Mouse (Mus musculus) kidney, adult 8-10 months (tissue): Measurements from ENCODE around the gene Dnah7c.
"Not testable (repeated sequence)": the region's sequence is repeated elsewhere in the genome, so short reads cannot be mapped to it uniquely, and the experiment has no call there.

Source experiments
- DNase-seq, 2 experiments: peaks; one replicate each; pipeline ENCODE4 v3.0.0; 2022

The Dnah7c gene

DNA sequence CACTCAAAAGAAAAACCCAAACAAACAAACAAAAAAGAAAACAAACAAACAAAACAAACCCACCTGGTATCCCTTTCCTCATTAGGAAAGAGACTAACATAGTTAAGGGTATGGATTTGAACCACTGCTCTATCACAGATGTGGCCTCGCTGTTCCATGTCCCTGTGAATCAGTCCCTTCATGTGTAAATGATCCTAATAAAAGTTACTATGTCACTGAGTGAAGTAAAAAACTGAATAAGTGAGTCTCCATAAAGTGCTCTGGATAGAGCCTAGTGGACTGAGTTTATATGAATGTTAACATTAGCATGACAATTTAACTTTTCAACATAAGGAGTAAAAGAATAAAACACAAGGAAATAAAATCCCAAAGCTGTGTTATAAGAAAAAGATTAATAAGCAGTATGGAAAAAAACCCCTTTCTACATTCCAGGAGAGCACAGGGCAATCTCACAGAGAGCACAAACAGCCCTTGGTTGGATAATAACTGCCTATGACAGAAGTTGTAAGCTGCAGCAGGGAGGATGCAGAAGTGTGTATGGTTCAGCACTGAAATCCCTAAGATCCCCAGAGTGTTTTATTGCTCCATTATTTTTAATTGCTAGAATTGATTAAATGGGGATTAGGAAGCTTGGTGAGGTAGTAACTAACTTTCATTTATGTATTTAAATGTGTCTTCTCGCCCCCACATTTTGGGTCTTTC is 308.2 kb downstream of the Dnah7c start:
- not testable (repeated sequence) for DNase-seq

- DNase-seq, result not testable (repeated sequence)
These were observed 309.1 kb downstream of the Dnah7c start for GRCm38 (mm10) chr1:46734455-46734854.

GRCm38 (mm10) chr1:46764600-46764999 is 339.2 kb downstream of the Dnah7c start:
- not testable (repeated sequence) for DNase-seq

DNA sequence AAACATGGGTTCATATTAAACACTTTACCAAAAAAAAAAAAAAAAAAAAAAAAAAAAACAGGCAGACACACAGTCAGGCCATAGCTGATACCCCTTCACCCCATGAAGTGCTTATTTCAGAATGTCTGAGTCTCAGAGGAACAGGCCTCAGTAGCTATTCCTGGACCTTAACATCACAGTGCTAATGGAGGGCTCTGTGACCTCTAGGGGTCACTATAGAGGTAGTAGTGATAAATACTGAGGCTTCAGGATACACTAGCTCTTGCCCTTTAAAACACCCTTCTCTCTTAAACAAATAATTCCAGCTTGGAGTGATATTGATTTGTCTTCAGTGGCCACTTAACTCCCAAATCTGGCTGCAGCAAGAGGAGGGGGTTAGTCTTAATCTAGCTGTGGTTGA is 343.9 kb downstream of the Dnah7c start:
- DNase-seq, result not testable (repeated sequence)

GRCm38 (mm10) chr1:46770077-46770695 is 344.8 kb downstream of the Dnah7c start:
- not testable (repeated sequence) for DNase-seq

- not testable (repeated sequence) for DNase-seq
These were observed 356.8 kb downstream of the Dnah7c start for GRCm38 (mm10) chr1:46782227-46782626.

GRCm38 (mm10) chr1:46805074-46805473 is 379.7 kb downstream of the Dnah7c start:
- DNase-seq, result no peak

- not testable (repeated sequence) for DNase-seq
These were observed 383.2 kb downstream of the Dnah7c start for GRCm38 (mm10) chr1:46808630-46809029.

GRCm38 (mm10) chr1:46817934-46818333 is 392.5 kb downstream of the Dnah7c start:
- DNase-seq, result no peak

DNA sequence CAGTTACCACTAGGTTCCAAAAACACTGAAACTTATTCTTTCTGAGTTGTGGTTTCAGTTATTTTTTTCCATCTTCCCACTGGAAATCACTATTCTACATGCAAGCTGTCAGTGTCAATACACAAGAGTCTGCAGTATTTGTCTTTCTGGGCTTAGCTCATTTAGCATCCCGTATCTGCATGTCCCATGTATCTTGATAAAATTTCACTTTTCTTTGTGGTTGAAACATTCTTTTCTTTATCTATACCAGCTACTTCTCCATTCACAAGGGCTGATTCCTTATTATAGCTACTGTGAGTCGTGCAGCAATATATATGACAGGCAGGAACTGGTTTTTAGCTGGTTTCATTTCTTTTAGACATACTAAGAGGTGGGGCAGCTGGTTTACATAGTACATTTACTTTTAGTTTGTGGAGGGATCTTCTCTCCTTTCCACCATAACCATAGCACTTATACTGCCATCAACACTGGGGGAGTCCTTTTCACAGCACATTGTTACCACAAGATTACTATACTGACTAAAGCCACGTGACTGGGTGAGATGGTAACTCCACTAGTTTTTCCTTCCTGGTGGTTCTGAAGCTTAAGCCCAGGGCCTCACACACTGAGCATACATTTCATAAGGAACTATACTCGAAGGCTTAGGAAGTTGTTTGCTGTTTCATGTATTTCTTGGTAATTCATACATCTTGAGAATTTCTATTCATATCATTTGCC is 397.0 kb downstream of the Dnah7c start:
- DNase-seq, result no peak

DNA sequence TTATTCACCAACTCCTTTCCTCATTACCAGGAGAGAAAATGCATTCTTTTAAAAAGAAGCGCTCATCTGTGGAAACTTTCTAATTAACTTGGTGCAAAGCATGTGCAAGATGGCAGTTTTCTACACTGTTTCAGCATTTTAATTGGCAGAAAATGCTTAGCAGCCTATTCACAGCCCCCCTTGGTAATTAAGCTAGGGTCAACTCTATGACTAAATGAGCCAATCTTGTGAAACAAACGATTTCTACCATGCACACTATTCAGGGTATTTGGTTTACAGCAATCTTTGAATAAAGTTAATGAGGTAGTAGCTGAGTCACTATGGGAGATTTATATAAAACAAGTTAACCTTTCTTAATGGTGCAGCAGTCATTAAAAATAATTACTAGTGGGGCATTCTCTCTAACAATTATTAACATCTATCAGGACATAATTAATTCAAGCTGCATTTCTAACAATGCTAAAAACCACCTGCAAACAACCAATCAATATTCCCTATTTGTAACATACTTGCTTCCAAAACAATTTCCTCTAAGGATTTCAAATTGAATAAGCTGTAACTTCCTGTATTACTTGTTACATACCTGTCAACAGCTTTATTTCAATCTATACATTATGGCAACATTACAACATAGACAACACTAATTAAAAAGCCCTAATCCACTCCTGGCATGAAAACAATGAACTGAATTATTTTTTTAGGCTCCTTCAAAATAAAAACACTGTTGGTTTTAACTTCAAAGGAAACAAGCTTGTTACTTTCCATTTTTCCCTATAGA is 404.9 kb downstream of the Dnah7c start:
- peak in 1 of 2 experiments; percentile 3 for DNase-seq

DNA sequence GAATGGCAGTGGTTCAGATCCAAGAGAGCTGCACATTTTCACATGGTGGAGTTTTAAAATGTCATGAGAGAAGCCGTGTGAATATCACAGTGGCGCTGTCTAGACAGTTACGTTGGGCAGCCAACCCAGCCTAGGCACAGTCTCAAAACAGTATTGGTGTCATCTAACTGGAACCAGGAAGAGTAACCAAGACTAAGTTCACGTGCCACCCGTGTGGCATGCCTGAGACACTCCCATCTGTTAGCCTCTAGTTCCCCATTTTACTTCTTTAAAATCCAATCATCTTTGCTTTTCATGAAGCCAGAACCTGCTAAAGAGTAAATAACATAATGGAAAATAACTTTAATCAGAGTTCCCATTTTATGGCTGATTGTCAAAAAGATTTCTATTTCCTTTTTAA is 406.5 kb downstream of the Dnah7c start:
- no peak for DNase-seq

DNA sequence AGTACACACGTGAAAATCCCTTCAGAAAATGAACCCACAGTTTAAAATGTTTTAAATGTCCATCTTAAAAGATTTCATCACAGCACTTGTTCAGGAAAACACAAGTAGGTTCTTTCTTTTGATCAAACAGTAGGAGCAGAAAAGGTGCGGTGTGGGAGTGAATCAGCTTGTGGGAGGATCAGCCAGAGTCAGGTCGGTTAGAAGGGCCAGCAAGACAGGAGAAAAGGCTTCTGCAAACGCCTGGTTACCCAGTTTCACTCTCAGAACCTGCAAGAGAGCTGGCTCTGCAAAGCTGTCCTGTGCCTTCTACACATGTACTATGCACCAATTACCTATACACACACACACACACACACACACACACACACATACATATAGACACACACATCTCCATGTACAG is 418.0 kb downstream of the Dnah7c start:
- no peak for DNase-seq

- DNase-seq, result no peak
These were observed 418.9 kb downstream of the Dnah7c start for GRCm38 (mm10) chr1:46844281-46844680.

DNA sequence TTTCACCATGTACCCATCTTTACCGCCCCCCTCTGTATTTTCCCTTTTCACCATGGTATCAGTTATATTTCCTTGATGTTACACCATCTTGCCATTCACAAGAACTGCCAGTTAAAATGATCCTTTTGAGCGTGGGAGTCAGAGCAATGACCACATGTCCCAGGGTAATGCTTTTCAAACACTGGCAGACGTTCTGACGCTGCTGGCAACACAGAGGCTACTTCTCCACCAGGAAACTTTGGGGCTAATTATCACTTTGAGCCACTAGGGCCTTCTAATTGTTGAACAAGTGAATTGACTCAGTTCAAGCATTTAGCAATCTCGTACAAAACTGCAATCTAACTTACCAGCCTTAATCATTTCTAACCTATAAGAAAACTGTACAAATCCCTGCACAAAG is 419.8 kb downstream of the Dnah7c start:
- DNase-seq, result no peak

DNA sequence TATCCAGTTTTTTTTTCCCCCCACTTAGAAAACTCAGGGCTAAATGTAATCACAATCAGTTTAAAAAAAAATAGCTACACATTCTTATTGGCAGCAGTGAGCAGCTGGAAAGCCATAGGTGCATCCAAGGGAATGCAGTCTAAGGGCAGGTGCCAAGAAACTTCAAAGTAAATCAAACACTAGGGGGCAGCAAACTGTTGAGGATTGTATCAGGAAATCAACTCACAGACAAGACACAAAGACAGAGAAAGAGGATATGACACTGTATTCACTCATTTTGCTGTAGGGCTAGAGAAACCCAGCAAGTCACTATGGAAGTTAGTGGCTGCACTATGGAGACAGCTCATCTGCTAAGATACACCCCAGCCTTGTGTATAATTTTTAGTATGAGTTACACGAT is 424.4 kb downstream of the Dnah7c start:
- peak; percentile 73 to 76 for DNase-seq

- DNase-seq, result no peak
These were observed 426.2 kb downstream of the Dnah7c start for GRCm38 (mm10) chr1:46851586-46851985.

GRCm38 (mm10) chr1:46852216-46852599 is 426.8 kb downstream of the Dnah7c start:
- no peak for DNase-seq

GRCm38 (mm10) chr1:46852600-46853272 is 427.3 kb downstream of the Dnah7c start:
- peak; percentile 42 to 46 for DNase-seq

GRCm38 (mm10) chr1:46853317-46854035 is 428.1 kb downstream of the Dnah7c start:
- DNase-seq, result peak; percentile 93 to 98

GRCm38 (mm10) chr1:46854036-46854900 is 428.9 kb downstream of the Dnah7c start:
- DNase-seq, result peak; percentile 90 to 92
